Mouse (Mus musculus): ENCODE measurements at regions not wholly inside any gene's neighbourhood (a gene's known extent, or its start where the extent isn't known, plus 50 kb on each side); places are given as distances from the start of the nearest gene placed in this dataset.
A peak's percentile ranks its signal among the peaks of the same experiment; 100 is the strongest.

DNA sequence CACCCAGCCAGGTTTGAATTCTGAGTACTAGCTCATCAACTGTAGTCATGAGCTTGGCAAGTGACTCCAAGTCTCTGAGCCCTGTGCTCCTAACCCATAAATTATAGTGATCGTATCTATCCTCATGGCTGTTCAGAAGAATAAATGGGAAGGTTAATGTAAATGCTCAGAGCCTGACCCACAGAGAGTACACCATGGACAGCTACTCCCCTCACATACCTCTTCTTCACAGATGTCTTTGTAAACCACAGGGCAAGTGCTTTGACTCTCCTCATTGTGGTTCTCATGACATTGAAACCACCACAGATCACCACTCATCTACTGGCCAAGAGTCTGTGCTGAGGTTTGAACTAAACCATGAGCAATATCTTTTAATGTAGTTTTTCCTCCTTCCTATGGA lies 513.4 kb upstream of the Gm26657 start:
- WGBS = 90% methylated on average over 1 of the region's 1 CpGs
- Histone ChIP-seq H3K9me3 (replicated peaks) (no peaks in the 10 kb centered on the region), H3K4me3 (no peak overlapping the region), H3K27ac (no peak overlapping the region), H3K36me3 (no peaks in the 10 kb centered on the region), H3K4me1 (peaks cover 25% of the 10 kb centered on the region), H3K27me3 (ENCODE audit: low read depth, poor library complexity, severe bottlenecking) (no peaks in the 10 kb centered on the region)
- DNase-seq (ENCODE audit: low spot score) = no peak

DNA sequence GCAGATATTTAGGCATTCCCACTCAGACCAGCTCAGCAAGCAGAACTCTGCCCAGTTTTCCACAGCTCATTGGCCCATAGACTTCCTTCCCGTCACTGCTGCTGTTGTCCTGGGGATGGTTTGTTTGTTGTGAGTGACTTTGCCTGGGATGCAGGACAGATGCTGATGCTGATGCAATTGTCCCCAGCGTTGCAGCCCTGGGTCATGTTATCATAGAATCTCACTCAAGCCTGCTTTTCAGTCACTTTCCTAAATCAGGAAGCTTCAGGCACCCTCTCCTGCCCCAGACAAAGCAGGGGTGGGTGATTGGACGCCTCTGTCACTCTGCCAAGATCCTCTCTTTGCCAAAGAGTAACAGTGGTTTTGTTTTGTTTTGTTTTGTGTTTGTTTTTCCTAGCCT lies 515.3 kb upstream of the Gm26657 start:
- H3K36me3 ChIP-seq = no peaks in the 10 kb centered on the region
- no peaks in the 10 kb centered on the region for H3K9me3 ChIP-seq (replicated peaks)
- 60% methylated on average over 3 of the region's 3 CpGs for WGBS
- no peak overlapping the region for H3K27ac ChIP-seq
- DNase-seq (ENCODE audit: low spot score) = no peak
- no peaks in the 10 kb centered on the region for H3K27me3 ChIP-seq (ENCODE audit: low read depth, poor library complexity, severe bottlenecking)
- no peak overlapping the region for H3K4me3 ChIP-seq
- H3K4me1 ChIP-seq = peaks cover 32% of the 10 kb centered on the region

GRCm38 (mm10) chr4:56222023-56222776 lies 517.7 kb upstream of the Gm26657 start:
- no peaks in the 10 kb centered on the region for H3K9me3 ChIP-seq (replicated peaks)
- 51% methylated on average over 8 of the region's 8 CpGs for WGBS
- H3K4me3 ChIP-seq = no peak overlapping the region
- DNase-seq (ENCODE audit: low spot score) = peak; percentile 37
- H3K27ac ChIP-seq = peak overlapping the region; percentile 58; the same call in 1 of the 2 replicates
- no peaks in the 10 kb centered on the region for H3K27me3 ChIP-seq (ENCODE audit: low read depth, poor library complexity, severe bottlenecking)
- H3K36me3 ChIP-seq = no peaks in the 10 kb centered on the region
- H3K4me1 ChIP-seq = peaks cover 32% of the 10 kb centered on the region

DNA sequence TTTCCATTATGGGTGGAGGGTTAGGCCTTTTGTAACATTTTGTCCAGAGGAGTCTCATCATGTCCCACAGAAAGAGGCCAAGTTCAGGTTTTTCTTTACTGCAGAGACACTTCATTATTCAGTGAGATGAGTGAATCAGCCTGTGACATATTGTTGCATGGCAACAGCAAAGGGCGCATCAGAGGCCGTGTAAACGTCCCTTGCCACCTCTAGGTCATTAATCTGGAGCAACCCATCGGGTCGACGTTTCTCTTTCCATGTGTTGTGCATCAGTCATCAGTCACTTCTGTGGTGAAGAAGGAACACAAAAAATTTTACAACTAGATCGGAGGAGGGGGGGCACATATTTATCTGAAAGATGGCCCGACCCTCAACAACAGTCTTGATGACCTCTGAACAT lies 519.3 kb upstream of the Gm26657 start:
- 57% methylated on average over 8 of the region's 8 CpGs for WGBS

DNA sequence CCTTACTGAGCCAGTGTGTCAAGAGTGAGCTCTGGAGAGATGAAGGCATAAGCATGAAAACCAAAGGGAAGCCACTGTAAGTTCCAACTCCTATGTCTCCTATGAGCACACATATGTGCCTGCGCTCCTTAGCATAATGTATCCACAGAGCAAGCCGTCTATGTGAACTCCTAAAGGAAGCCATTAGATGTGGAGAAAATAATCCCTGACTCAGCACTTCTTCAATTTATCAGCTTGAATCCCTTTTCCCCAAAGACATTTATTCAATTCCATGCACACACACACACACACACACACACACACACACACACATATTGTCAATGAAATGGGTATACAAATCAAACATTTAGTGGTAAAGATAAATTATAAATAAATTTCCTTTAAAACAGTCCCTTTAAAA lies 530.4 kb upstream of the Gm26657 start:
- WGBS = 98% methylated on average over 2 of the region's 2 CpGs
- Histone ChIP-seq H3K27ac (no peak overlapping the region), H3K4me3 (no peak overlapping the region), H3K4me1 (peaks cover 11% of the 10 kb centered on the region; the same call in 1 of the 2 replicates), H3K9me3 (replicated peaks) (no peaks in the 10 kb centered on the region), H3K36me3 (no peaks in the 10 kb centered on the region), H3K27me3 (ENCODE audit: low read depth, poor library complexity, severe bottlenecking) (peaks cover 5% of the 10 kb centered on the region; the same call in 1 of the 2 replicates)
- DNase-seq (ENCODE audit: low spot score) = no peak

More for the DNA sequence above, 519.3 kb upstream of the Gm26657 start:
- Histone ChIP-seq H3K27me3 (ENCODE audit: low read depth, poor library complexity, severe bottlenecking) (no peaks in the 10 kb centered on the region), H3K9me3 (replicated peaks) (no peaks in the 10 kb centered on the region), H3K4me1 (peaks cover 32% of the 10 kb centered on the region), H3K4me3 (no peak overlapping the region), H3K27ac (no peak overlapping the region), H3K36me3 (no peaks in the 10 kb centered on the region)
- no peak for DNase-seq (ENCODE audit: low spot score)

- DNase-seq (ENCODE audit: low spot score) = no peak
- WGBS = 51% methylated on average over 5 of the region's 5 CpGs
- H3K27me3 ChIP-seq (ENCODE audit: low read depth, poor library complexity, severe bottlenecking) = 0 out of 2 replicates have a peak, but pooled peaks cover 4% of the 10 kb centered on the region
- H3K36me3 ChIP-seq = no peaks in the 10 kb centered on the region
- H3K9me3 ChIP-seq (replicated peaks) = no peaks in the 10 kb centered on the region
- H3K4me3 ChIP-seq = no peak overlapping the region
- no peak overlapping the region for H3K27ac ChIP-seq
- H3K4me1 ChIP-seq = peaks cover 11% of the 10 kb centered on the region; the same call in 1 of the 2 replicates
Observed at GRCm38 (mm10) chr4:56207726-56208125, 532.1 kb upstream of the Gm26657 start.

GRCm38 (mm10) chr4:56205069-56205468 lies 534.8 kb upstream of the Gm26657 start:
- Histone ChIP-seq H3K4me3 (no peak overlapping the region), H3K4me1 (peaks cover 11% of the 10 kb centered on the region; the same call in 1 of the 2 replicates), H3K36me3 (no peaks in the 10 kb centered on the region), H3K27me3 (ENCODE audit: low read depth, poor library complexity, severe bottlenecking) (0 out of 2 replicates have a peak, but pooled peaks cover 4% of the 10 kb centered on the region), H3K9me3 (replicated peaks) (no peaks in the 10 kb centered on the region), H3K27ac (no peak overlapping the region)
- no peak for DNase-seq (ENCODE audit: low spot score)
- WGBS = 67% methylated on average over 1 of the region's 1 CpGs

- Histone ChIP-seq H3K27me3 (ENCODE audit: low read depth, poor library complexity, severe bottlenecking) (no peaks in the 10 kb centered on the region), H3K27ac (no peak overlapping the region), H3K4me3 (no peak overlapping the region), H3K36me3 (no peaks in the 10 kb centered on the region), H3K4me1 (no peaks in the 10 kb centered on the region), H3K9me3 (replicated peaks) (no peaks in the 10 kb centered on the region)
- 62% methylated on average over 2 of the region's 2 CpGs for WGBS
- DNase-seq (ENCODE audit: low spot score) = no peak
Observed at GRCm38 (mm10) chr4:56193365-56193764, 546.5 kb upstream of the Gm26657 start.

DNA sequence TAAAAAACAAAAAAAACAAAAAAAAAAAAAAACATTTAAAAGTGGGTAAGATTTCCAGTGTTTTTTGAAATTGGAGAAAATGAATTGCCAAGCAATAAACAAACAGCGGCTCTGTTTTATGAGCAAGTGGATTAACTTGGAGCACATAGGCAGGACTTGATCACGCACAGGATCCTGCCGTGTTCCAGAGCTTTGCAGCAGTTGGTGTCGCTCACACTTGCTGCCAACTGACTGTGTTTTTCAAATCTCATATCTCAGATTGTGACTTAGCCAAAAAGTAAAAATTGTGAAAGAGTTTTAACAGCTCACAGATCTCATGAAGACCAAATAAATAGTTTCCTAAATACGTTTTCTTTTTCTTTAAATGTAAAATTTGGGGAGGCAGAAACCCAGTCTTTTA lies 547.4 kb upstream of the Gm26657 start:
- H3K27ac ChIP-seq = no peak overlapping the region
- no peak overlapping the region for H3K4me3 ChIP-seq
- 85% methylated on average over 5 of the region's 5 CpGs for WGBS
- no peak for DNase-seq (ENCODE audit: low spot score)
- no peaks in the 10 kb centered on the region for H3K27me3 ChIP-seq (ENCODE audit: low read depth, poor library complexity, severe bottlenecking)
- no peaks in the 10 kb centered on the region for H3K36me3 ChIP-seq
- H3K4me1 ChIP-seq = no peaks in the 10 kb centered on the region
- no peaks in the 10 kb centered on the region for H3K9me3 ChIP-seq (replicated peaks)

- Histone ChIP-seq H3K4me3 (no peak overlapping the region), H3K27me3 (ENCODE audit: low read depth, poor library complexity, severe bottlenecking) (no peaks in the 10 kb centered on the region), H3K4me1 (peaks cover 7% of the 10 kb centered on the region; the same call in 1 of the 2 replicates), H3K9me3 (replicated peaks) (no peaks in the 10 kb centered on the region), H3K36me3 (no peaks in the 10 kb centered on the region), H3K27ac (no peak overlapping the region)
- DNase-seq (ENCODE audit: low spot score) = peak; percentile 30
- 74% methylated on average over 5 of the region's 5 CpGs for whole genome bisulfite sequencing
Observed at GRCm38 (mm10) chr4:56179566-56179965, 560.3 kb upstream of the Gm26657 start.

- no peaks in the 10 kb centered on the region for H3K36me3 ChIP-seq
- no peaks in the 10 kb centered on the region for H3K27me3 ChIP-seq (ENCODE audit: low read depth, poor library complexity, severe bottlenecking)
- H3K4me1 ChIP-seq = peaks cover 7% of the 10 kb centered on the region; the same call in 1 of the 2 replicates
- 84% methylated on average over 9 of the region's 9 CpGs for WGBS
- H3K27ac ChIP-seq = no peak overlapping the region; the same call in 1 of the 2 replicates
- H3K4me3 ChIP-seq = no peak overlapping the region
- DNase-seq (ENCODE audit: low spot score) = no peak
- H3K9me3 ChIP-seq (replicated peaks) = no peaks in the 10 kb centered on the region
Observed at GRCm38 (mm10) chr4:56178844-56179481, 560.9 kb upstream of the Gm26657 start.

GRCm38 (mm10) chr4:56161257-56161594 lies 578.6 kb upstream of the Gm26657 start:
- Histone ChIP-seq H3K27me3 (ENCODE audit: low read depth, poor library complexity, severe bottlenecking) (no peaks in the 10 kb centered on the region), H3K4me3 (no peak overlapping the region), H3K36me3 (no peaks in the 10 kb centered on the region), H3K9me3 (replicated peaks) (no peaks in the 10 kb centered on the region), H3K4me1 (no peaks in the 10 kb centered on the region), H3K27ac (no peak overlapping the region)
- 84% methylated on average over 3 of the region's 3 CpGs for WGBS
- no peak for DNase-seq (ENCODE audit: low spot score)

GRCm38 (mm10) chr4:56160551-56161256 lies 579.2 kb upstream of the Gm26657 start:
- no peak for DNase-seq (ENCODE audit: low spot score)
- 86% methylated on average over 13 of the region's 13 CpGs for WGBS
- Histone ChIP-seq H3K27me3 (ENCODE audit: low read depth, poor library complexity, severe bottlenecking) (no peaks in the 10 kb centered on the region), H3K9me3 (replicated peaks) (no peaks in the 10 kb centered on the region), H3K27ac (no peak overlapping the region), H3K4me3 (no peak overlapping the region), H3K4me1 (no peaks in the 10 kb centered on the region), H3K36me3 (no peaks in the 10 kb centered on the region)
